ENCODE assay signal across 10 mouse cellular contexts in genomic region chr19:55037406-55037805, GRCm38 (mm10).
"Had no signal": no experiment of that assay in that cellular context is flagged by ENCODE, and none has a peak within 500 bp of the region (broad histone marks: within the 10 kb centered on the region; RNA-seq: fewer than 3 reads in every experiment).

No protein-coding gene starts in this region.

- ATAC-seq: liver, postnatal 0 days; lung, postnatal 0 days; midbrain, embryonic 13.5 days; midbrain, embryonic 15.5 days had no signal

- DNase-seq: liver, postnatal 0 days; lung, adult 2 months; lung, postnatal 14 days; lung, postnatal 36 days; thymus, adult 2 months; thymus, postnatal 25 days; thymus, postnatal 4 days had no signal
